Mouse (Mus musculus) thymus, adult 2 months (tissue): ENCODE measurements around the gene Sipa1l1.

Experiments
- CTCF ChIP-seq: fragments of 200-500 bp; IDR thresholded peaks from 2 replicates; pipeline ENCODE4 v1.5.1; 2012; ENCODE audit warnings: mild to moderate bottlenecking, control low read depth, low read length, moderate library complexity, borderline replicate concordance; ENCODE audit not compliant: control insufficient read depth, poor library complexity, insufficient read depth; ENCODE audit errors: extremely low read depth
- POLR2A ChIP-seq: fragments of 200-500 bp; IDR thresholded peaks from 2 replicates; pipeline ENCODE4 v1.6.1; 2012; ENCODE audit warnings: mild to moderate bottlenecking, low read length, control low read depth, moderate library complexity; ENCODE audit not compliant: control insufficient read depth, poor library complexity, insufficient read depth; ENCODE audit errors: extremely low read depth

- TF ChIP-seq CTCF = no peak
- no peak for TF ChIP-seq POLR2A
Observed at GRCm38 (mm10) chr12:82495936-82496335, 326.8 kb downstream of the Sipa1l1 start.
